Mouse (Mus musculus): Measurements from ENCODE around the gene Lemd2. TPM values are rescaled to one million over a fixed set of nuclear protein-coding genes. Genes with fewer than 3 reads are reported as not detected.

Lemd2 gene
- total RNA-seq, 2 experiments from 2014 or later: 47.1 to 50.0 TPM

- intact Hi-C loops (cut with DNase I): no loop called here
Measured at GRCm38 (mm10) chr17:27229710-27230454, 25.6 kb upstream of the Lemd2 start.

GRCm38 (mm10) chr17:27228216-27228915, 24.1 kb upstream of the Lemd2 start:
- peak; percentile 57 to 79 for DNase-seq (ENCODE audit: extremely low spot score in 1 of 2, low spot score in 2 of 2)
- intact Hi-C loops (cut with DNase I): no loop called here

More at GRCm38 (mm10) chr17:27229710-27230454, 25.6 kb upstream of the Lemd2 start:
- no peak for DNase-seq (ENCODE audit: extremely low spot score in 1 of 2, low spot score in 2 of 2)

GRCm38 (mm10) chr17:27227258-27227657, 23.0 kb upstream of the Lemd2 start:
- no peak for DNase-seq (ENCODE audit: extremely low spot score in 1 of 2, low spot score in 2 of 2)
- intact Hi-C loops (cut with DNase I): no loop called here

- intact Hi-C loops (cut with DNase I): no loop called here
- no peak for DNase-seq (ENCODE audit: extremely low spot score in 1 of 2, low spot score in 2 of 2)
Measured at GRCm38 (mm10) chr17:27226701-27227100, 22.4 kb upstream of the Lemd2 start.

- intact Hi-C loops (cut with DNase I): no loop called here
Measured at GRCm38 (mm10) chr17:27225801-27226200, 21.5 kb upstream of the Lemd2 start.

GRCm38 (mm10) chr17:27223821-27224220, 19.6 kb upstream of the Lemd2 start:
- intact Hi-C loops (cut with DNase I): no loop called here
- DNase-seq (ENCODE audit: extremely low spot score in 1 of 2, low spot score in 2 of 2): no peak

More at GRCm38 (mm10) chr17:27225801-27226200, 21.5 kb upstream of the Lemd2 start:
- DNase-seq (ENCODE audit: extremely low spot score in 1 of 2, low spot score in 2 of 2): no peak

- intact Hi-C loops (cut with DNase I): no loop called here
- peak in 1 of 2 experiments; percentile 79 for DNase-seq (ENCODE audit: extremely low spot score in 1 of 2, low spot score in 2 of 2)
Measured at GRCm38 (mm10) chr17:27221562-27221961, 17.3 kb upstream of the Lemd2 start.

GRCm38 (mm10) chr17:27218916-27219315, 14.6 kb upstream of the Lemd2 start:
- DNase-seq (ENCODE audit: extremely low spot score in 1 of 2, low spot score in 2 of 2): no peak
- intact Hi-C loops (cut with DNase I): loop anchor here (10.0 kb wide), 1 partner anchor 296 kb away; no protein-coding TSS in a partner anchor

GRCm38 (mm10) chr17:27218364-27218763, 14.1 kb upstream of the Lemd2 start:
- intact Hi-C loops (cut with DNase I): loop anchor here (10.0 kb wide), 1 partner anchor 296 kb away; no protein-coding TSS in a partner anchor
- DNase-seq (ENCODE audit: extremely low spot score in 1 of 2, low spot score in 2 of 2): no peak

- DNase-seq (ENCODE audit: extremely low spot score in 1 of 2, low spot score in 2 of 2): peak; percentile 56 to 79
Measured at GRCm38 (mm10) chr17:27212768-27213525, 8.7 kb upstream of the Lemd2 start.

GRCm38 (mm10) chr17:27212006-27212405, 7.7 kb upstream of the Lemd2 start:
- no peak for DNase-seq (ENCODE audit: extremely low spot score in 1 of 2, low spot score in 2 of 2)
- intact Hi-C loops (cut with DNase I): loop anchor here (10.0 kb wide), 1 partner anchor 303 kb away; no protein-coding TSS in a partner anchor

More at GRCm38 (mm10) chr17:27212768-27213525, 8.7 kb upstream of the Lemd2 start:
- intact Hi-C loops (cut with DNase I): loop anchor here (10.0 kb wide), 1 partner anchor 302 kb away; no protein-coding TSS in a partner anchor

GRCm38 (mm10) chr17:27207113-27207707, 2.9 kb upstream of the Lemd2 start:
- DNase-seq (ENCODE audit: extremely low spot score in 1 of 2, low spot score in 2 of 2): no peak
- intact Hi-C loops (cut with DNase I): loop anchor here (1.0 kb wide), 1 partner anchor 126 kb away; no protein-coding TSS in a partner anchor

GRCm38 (mm10) chr17:27203358-27204074, 753 bp downstream of the Lemd2 start:
- DNase-seq (ENCODE audit: extremely low spot score in 1 of 2, low spot score in 2 of 2): peak in 1 of 2 experiments; percentile 70
- intact Hi-C loops (cut with DNase I): loop anchor here (5.0 kb wide), 1 partner anchor 71 kb away; the partner anchor contains the start of gene Uqcc2

GRCm38 (mm10) chr17:27202919-27203357, 1.3 kb downstream of the Lemd2 start:
- intact Hi-C loops (cut with DNase I): loop anchor here (5.0 kb wide), 1 partner anchor 71 kb away; the partner anchor contains the start of gene Uqcc2
- DNase-seq (ENCODE audit: extremely low spot score in 1 of 2, low spot score in 2 of 2): no peak

- intact Hi-C loops (cut with DNase I): loop anchor here (5.0 kb wide), 1 partner anchor 70 kb away; the partner anchor contains the start of gene Uqcc2
- DNase-seq (ENCODE audit: extremely low spot score in 1 of 2, low spot score in 2 of 2): no peak
Measured at GRCm38 (mm10) chr17:27201981-27202380, 2.3 kb downstream of the Lemd2 start.

- DNase-seq (ENCODE audit: extremely low spot score in 1 of 2, low spot score in 2 of 2): no peak
- intact Hi-C loops (cut with DNase I): loop anchor here (5.0 kb wide), 1 partner anchor 68 kb away; the partner anchor contains the start of gene Uqcc2
Measured at GRCm38 (mm10) chr17:27200801-27201200, 3.5 kb downstream of the Lemd2 start.

GRCm38 (mm10) chr17:27199864-27200263, 4.4 kb downstream of the Lemd2 start:
- intact Hi-C loops (cut with DNase I): loop anchor here (5.0 kb wide), 1 partner anchor 68 kb away; the partner anchor contains the start of gene Uqcc2
- no peak for DNase-seq (ENCODE audit: extremely low spot score in 1 of 2, low spot score in 2 of 2)

Data from left cerebral cortex, postnatal 10 days (tissue).